Mouse (Mus musculus): ENCODE measurements at regions not wholly inside any gene's neighbourhood (a gene's known extent, or its start where the extent isn't known, plus 50 kb on each side); places are given as distances from the start of the nearest gene placed in this dataset.

- WGBS, result 76% methylated on average over 3 of the region's 3 CpGs
Measured at GRCm38 (mm10) chr8:82685966-82686365, 88.0 kb downstream of the Zfp330 start.

GRCm38 (mm10) chr8:82678793-82679192, 95.2 kb downstream of the Zfp330 start:
- Histone ChIP-seq H3K4me3 (replicated peaks; ENCODE audit: low read length) (no peak overlapping the region), H3K4me1 (ENCODE audit: control insufficient read depth, insufficient read depth, low read length) (no peaks in the 10 kb centered on the region), H3K9me3 (ENCODE audit: control insufficient read depth, low read length) (no peaks in the 10 kb centered on the region), H3K27me3 (ENCODE audit: control insufficient read depth, insufficient read depth, low read length) (no peaks in the 10 kb centered on the region), H3K27ac (replicated peaks; ENCODE audit: low read depth, low read length) (no peak overlapping the region), H3K36me3 (ENCODE audit: control insufficient read depth, insufficient read depth, low read length) (no peaks in the 10 kb centered on the region), H3K9ac (ENCODE audit: low read depth, low read length, severe bottlenecking) (no peak overlapping the region), H3K4me2 (replicated peaks; ENCODE audit: low read depth, low read length, severe bottlenecking) (no peak overlapping the region)
- TF ChIP-seq POLR2A (IDR thresholded peaks at IDR 0.05; ENCODE audit: borderline replicate concordance, extremely low read depth, insufficient read depth, insufficient read length), result no peak
- WGBS, result 81% methylated on average over 1 of the region's 1 CpGs
- no peak for ATAC-seq (ENCODE audit: low FRiP score, low read depth)
- DNase-seq (ENCODE audit: low spot score), result no peak

More at GRCm38 (mm10) chr8:82685966-82686365, 88.0 kb downstream of the Zfp330 start:
- TF ChIP-seq POLR2A (IDR thresholded peaks at IDR 0.05; ENCODE audit: borderline replicate concordance, extremely low read depth, insufficient read depth, insufficient read length), result no peak
- ATAC-seq (ENCODE audit: low FRiP score, low read depth), result no peak
- Histone ChIP-seq H3K9ac (ENCODE audit: low read depth, low read length, severe bottlenecking) (no peak overlapping the region), H3K27ac (replicated peaks; ENCODE audit: low read depth, low read length) (no peak overlapping the region), H3K36me3 (ENCODE audit: control insufficient read depth, insufficient read depth, low read length) (no peaks in the 10 kb centered on the region), H3K4me2 (replicated peaks; ENCODE audit: low read depth, low read length, severe bottlenecking) (no peak overlapping the region), H3K4me1 (ENCODE audit: control insufficient read depth, insufficient read depth, low read length) (peaks cover 5% of the 10 kb centered on the region; the same call in 1 of the 2 replicates), H3K27me3 (ENCODE audit: control insufficient read depth, insufficient read depth, low read length) (no peaks in the 10 kb centered on the region), H3K9me3 (ENCODE audit: control insufficient read depth, low read length) (no peaks in the 10 kb centered on the region), H3K4me3 (replicated peaks; ENCODE audit: low read length) (no peak overlapping the region)
- no peak for DNase-seq (ENCODE audit: low spot score)

GRCm38 (mm10) chr8:82677781-82678180, 96.2 kb downstream of the Zfp330 start:
- H3K27ac ChIP-seq (replicated peaks; ENCODE audit: low read depth, low read length), result no peak overlapping the region
- ATAC-seq (ENCODE audit: low FRiP score, low read depth) (no peak), DNase-seq (ENCODE audit: low spot score) (no peak)
- no peaks in the 10 kb centered on the region for H3K9me3 ChIP-seq (ENCODE audit: control insufficient read depth, low read length)
- 82% methylated on average over 3 of the region's 3 CpGs for WGBS
- H3K4me3 ChIP-seq (replicated peaks; ENCODE audit: low read length), result no peak overlapping the region
- no peak for TF ChIP-seq POLR2A (IDR thresholded peaks at IDR 0.05; ENCODE audit: borderline replicate concordance, extremely low read depth, insufficient read depth, insufficient read length)
- H3K4me1 ChIP-seq (ENCODE audit: control insufficient read depth, insufficient read depth, low read length), result no peaks in the 10 kb centered on the region
- H3K9ac ChIP-seq (ENCODE audit: low read depth, low read length, severe bottlenecking), result no peak overlapping the region
- no peaks in the 10 kb centered on the region for H3K27me3 ChIP-seq (ENCODE audit: control insufficient read depth, insufficient read depth, low read length)
- H3K4me2 ChIP-seq (replicated peaks; ENCODE audit: low read depth, low read length, severe bottlenecking), result no peak overlapping the region
- no peaks in the 10 kb centered on the region for H3K36me3 ChIP-seq (ENCODE audit: control insufficient read depth, insufficient read depth, low read length)

GRCm38 (mm10) chr8:82669241-82669640, 104.7 kb downstream of the Zfp330 start:
- ATAC-seq (ENCODE audit: low FRiP score, low read depth), result no peak
- Histone ChIP-seq H3K27ac (replicated peaks; ENCODE audit: low read depth, low read length) (no peak overlapping the region), H3K9me3 (ENCODE audit: control insufficient read depth, low read length) (no peaks in the 10 kb centered on the region), H3K27me3 (ENCODE audit: control insufficient read depth, insufficient read depth, low read length) (no peaks in the 10 kb centered on the region), H3K36me3 (ENCODE audit: control insufficient read depth, insufficient read depth, low read length) (no peaks in the 10 kb centered on the region), H3K4me3 (replicated peaks; ENCODE audit: low read length) (no peak overlapping the region), H3K4me1 (ENCODE audit: control insufficient read depth, insufficient read depth, low read length) (no peaks in the 10 kb centered on the region), H3K9ac (ENCODE audit: low read depth, low read length, severe bottlenecking) (no peak overlapping the region), H3K4me2 (replicated peaks; ENCODE audit: low read depth, low read length, severe bottlenecking) (no peak overlapping the region)
- TF ChIP-seq POLR2A (IDR thresholded peaks at IDR 0.05; ENCODE audit: borderline replicate concordance, extremely low read depth, insufficient read depth, insufficient read length), result no peak
- WGBS, result 93% methylated on average over 4 of the region's 4 CpGs
- no peak for DNase-seq (ENCODE audit: low spot score)

GRCm38 (mm10) chr8:82665131-82665530, 108.8 kb downstream of the Zfp330 start:
- Histone ChIP-seq H3K27ac (replicated peaks; ENCODE audit: low read depth, low read length) (no peak overlapping the region), H3K4me2 (replicated peaks; ENCODE audit: low read depth, low read length, severe bottlenecking) (no peak overlapping the region), H3K9ac (ENCODE audit: low read depth, low read length, severe bottlenecking) (no peak overlapping the region), H3K9me3 (ENCODE audit: control insufficient read depth, low read length) (no peaks in the 10 kb centered on the region), H3K4me3 (replicated peaks; ENCODE audit: low read length) (no peak overlapping the region), H3K27me3 (ENCODE audit: control insufficient read depth, insufficient read depth, low read length) (no peaks in the 10 kb centered on the region), H3K36me3 (ENCODE audit: control insufficient read depth, insufficient read depth, low read length) (no peaks in the 10 kb centered on the region), H3K4me1 (ENCODE audit: control insufficient read depth, insufficient read depth, low read length) (no peaks in the 10 kb centered on the region)
- 81% methylated on average over 4 of the region's 4 CpGs for WGBS
- no peak for TF ChIP-seq POLR2A (IDR thresholded peaks at IDR 0.05; ENCODE audit: borderline replicate concordance, extremely low read depth, insufficient read depth, insufficient read length)
- ATAC-seq (ENCODE audit: low FRiP score, low read depth) (no peak), DNase-seq (ENCODE audit: low spot score) (no peak)

- no peak for TF ChIP-seq POLR2A (IDR thresholded peaks at IDR 0.05; ENCODE audit: borderline replicate concordance, extremely low read depth, insufficient read depth, insufficient read length)
- no peak overlapping the region for H3K9ac ChIP-seq (ENCODE audit: low read depth, low read length, severe bottlenecking)
- no peak for ATAC-seq (ENCODE audit: low FRiP score, low read depth)
- H3K27ac ChIP-seq (replicated peaks; ENCODE audit: low read depth, low read length), result no peak overlapping the region
- no peak for DNase-seq (ENCODE audit: low spot score)
- H3K36me3 ChIP-seq (ENCODE audit: control insufficient read depth, insufficient read depth, low read length), result no peaks in the 10 kb centered on the region
- no peak overlapping the region for H3K4me3 ChIP-seq (replicated peaks; ENCODE audit: low read length)
- H3K27me3 ChIP-seq (ENCODE audit: control insufficient read depth, insufficient read depth, low read length), result no peaks in the 10 kb centered on the region
- H3K4me2 ChIP-seq (replicated peaks; ENCODE audit: low read depth, low read length, severe bottlenecking), result no peak overlapping the region
- H3K4me1 ChIP-seq (ENCODE audit: control insufficient read depth, insufficient read depth, low read length), result no peaks in the 10 kb centered on the region
- H3K9me3 ChIP-seq (ENCODE audit: control insufficient read depth, low read length), result no peaks in the 10 kb centered on the region
- WGBS, result 66% methylated on average over 1 of the region's 1 CpGs
Measured at GRCm38 (mm10) chr8:82640502-82640901, 133.5 kb downstream of the Zfp330 start.
